Mouse (Mus musculus) forebrain, embryonic 15.5 days (tissue): ENCODE measurements around the gene Cyp2b19. TPM values are rescaled to one million over a fixed set of nuclear protein-coding genes. Genes with fewer than 3 reads are reported as not detected.

Experiments
- ATAC-seq: fragments of 200-750 bp; cut with Nextera tagmentation; replicated peaks from 2 replicates; pipeline ENCODE4 v1.8.0; 2017; ENCODE audit warnings: mild to moderate bottlenecking, moderate TSS enrichment, moderate library complexity
- H3K27ac ChIP-seq: fragments of 300-500 bp; sonication (generic); replicated peaks from 2 replicates; pipeline ENCODE4 v1.5.1; 2015; ENCODE audit warnings: mild to moderate bottlenecking, inconsistent platforms
- H3K27me3 ChIP-seq: fragments of 300-500 bp; sonication (generic); 2 replicates; pipeline ENCODE4 v1.6.1; 2015; ENCODE audit warnings: inconsistent platforms
- H3K36me3 ChIP-seq: fragments of 300-500 bp; sonication (generic); 2 replicates; pipeline ENCODE4 v1.6.1; 2015; ENCODE audit warnings: mild to moderate bottlenecking, inconsistent platforms
- H3K4me1 ChIP-seq: fragments of 300-500 bp; sonication (generic); 2 replicates; pipeline ENCODE4 v1.6.1; 2015; ENCODE audit warnings: inconsistent platforms
- H3K4me2 ChIP-seq: fragments of 300-500 bp; sonication (generic); replicated peaks from 2 replicates; pipeline ENCODE4 v1.6.1; 2015; ENCODE audit warnings: mild to moderate bottlenecking, inconsistent platforms
- H3K4me3 ChIP-seq: fragments of 300-500 bp; sonication (generic); 2 replicates; pipeline ENCODE4 v1.5.1; 2015; ENCODE audit warnings: mild to moderate bottlenecking, inconsistent platforms
- H3K9ac ChIP-seq: fragments of 300-500 bp; sonication (generic); replicated peaks from 2 replicates; pipeline ENCODE4 v1.6.1; 2015; ENCODE audit warnings: mild to moderate bottlenecking, inconsistent platforms
- H3K9me3 ChIP-seq: fragments of 300-500 bp; sonication (generic); 2 replicates; pipeline ENCODE4 v1.6.1; 2016; ENCODE audit warnings: inconsistent platforms
- WGBS: fragments of 180-500 bp; shearing (Covaris S2); methylation state at CpG from one replicate; pipeline ENCODE4 v1.1.7; 2015; ENCODE audit warnings: mixed read lengths; 5-methylcytosine and 5-hydroxymethylcytosine counted together
- polyA plus RNA-seq: library from polyadenylated mRNA; unstranded; fragments of >200 nt; fragmentation: Nextera tagmentation; extraction: Ambion mirVana; gene quantifications from 2 replicates; pipeline ENCODE4 v1.2.1, GENCODE M21; 2015

The Cyp2b19 gene
- 0.14 and 0.19 TPM in 2 replicates for polyA plus RNA-seq

GRCm38 (mm10) chr7:26756842-26757241 lies at the start of gene Cyp2b19:
Gene Cyp2b19, plus strand, starts transcription at chr7:26757142.
- 78% methylated on average over 2 of the region's 2 CpGs for WGBS
- Histone ChIP-seq H3K27ac (no peak within 1 kb of the TSS), H3K9me3 (no peaks in the 10 kb centered on the region), H3K36me3 (no peaks in the 10 kb centered on the region), H3K4me3 (no peak within 1 kb of the TSS), H3K4me1 (no peaks in the 10 kb centered on the region), H3K27me3 (no peaks in the 10 kb centered on the region), H3K9ac (no peak within 1 kb of the TSS), H3K4me2 (no peak within 1 kb of the TSS)
- no peak for ATAC-seq

- no peak for ATAC-seq
- no peak overlapping the region for H3K27ac ChIP-seq
- no peak overlapping the region for H3K4me3 ChIP-seq
- no peaks in the 10 kb centered on the region for H3K27me3 ChIP-seq
- no peak overlapping the region for H3K4me2 ChIP-seq
- no peaks in the 10 kb centered on the region for H3K36me3 ChIP-seq
- no peak overlapping the region for H3K9ac ChIP-seq
- 88% methylated on average over 11 of the region's 11 CpGs for WGBS
- H3K9me3 ChIP-seq, result no peaks in the 10 kb centered on the region; the same call in 1 of the 2 replicates
- no peaks in the 10 kb centered on the region for H3K4me1 ChIP-seq
Observed at GRCm38 (mm10) chr7:26711061-26711460, 45.9 kb upstream of the Cyp2b19 start.

DNA sequence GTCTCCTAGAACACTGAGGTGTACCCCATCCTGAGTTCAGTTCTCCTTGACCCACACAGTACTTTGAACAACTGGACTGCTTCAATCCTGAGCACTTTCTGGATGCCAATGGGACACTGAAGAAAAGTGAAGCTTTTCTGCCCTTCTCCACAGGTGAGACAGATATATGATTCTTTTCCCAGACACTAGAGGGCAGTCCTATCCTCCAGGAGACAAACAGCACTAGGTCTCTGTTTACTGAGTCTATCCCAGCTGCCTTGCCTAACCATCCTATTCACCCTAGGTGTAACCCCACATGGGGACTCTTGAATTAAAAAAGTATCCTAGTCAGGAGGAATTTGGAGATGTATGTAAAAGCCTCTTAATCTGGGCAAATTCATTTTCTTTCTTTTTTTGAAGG lies 18.0 kb upstream of the Cyp2b19 start:
- no peak overlapping the region for H3K4me2 ChIP-seq

DNA sequence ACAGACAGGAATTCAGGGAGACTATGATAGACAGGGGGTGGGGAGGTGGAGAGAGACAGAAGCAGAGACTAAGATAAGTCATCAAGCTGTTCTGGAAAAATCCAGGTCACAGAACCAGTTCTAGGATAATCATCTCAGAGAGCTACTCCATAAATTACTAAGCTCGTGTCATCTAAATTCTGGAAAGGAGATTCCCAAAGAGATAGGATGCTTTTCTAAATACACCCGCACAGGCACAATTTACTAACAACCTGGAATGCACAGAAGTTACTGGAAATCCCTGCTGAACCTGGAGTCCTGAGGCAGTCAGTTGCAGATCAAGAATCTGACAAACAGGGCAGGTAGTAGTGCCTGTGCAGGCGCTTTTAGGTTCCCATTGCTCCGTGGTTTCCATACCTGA lies 13.0 kb upstream of the Cyp2b19 start:
- Histone ChIP-seq H3K4me1 (no peaks in the 10 kb centered on the region), H3K27me3 (no peaks in the 10 kb centered on the region), H3K9ac (no peak overlapping the region), H3K27ac (no peak overlapping the region), H3K9me3 (no peaks in the 10 kb centered on the region), H3K36me3 (no peaks in the 10 kb centered on the region), H3K4me2 (no peak overlapping the region), H3K4me3 (no peak overlapping the region)
- WGBS, result 84% methylated on average over 4 of the region's 4 CpGs
- ATAC-seq, result no peak

More for the DNA sequence above, 18.0 kb upstream of the Cyp2b19 start:
- ATAC-seq, result no peak
- Histone ChIP-seq H3K9me3 (no peaks in the 10 kb centered on the region), H3K4me3 (no peak overlapping the region), H3K27me3 (no peaks in the 10 kb centered on the region), H3K27ac (no peak overlapping the region), H3K9ac (no peak overlapping the region), H3K36me3 (no peaks in the 10 kb centered on the region), H3K4me1 (no peaks in the 10 kb centered on the region)

DNA sequence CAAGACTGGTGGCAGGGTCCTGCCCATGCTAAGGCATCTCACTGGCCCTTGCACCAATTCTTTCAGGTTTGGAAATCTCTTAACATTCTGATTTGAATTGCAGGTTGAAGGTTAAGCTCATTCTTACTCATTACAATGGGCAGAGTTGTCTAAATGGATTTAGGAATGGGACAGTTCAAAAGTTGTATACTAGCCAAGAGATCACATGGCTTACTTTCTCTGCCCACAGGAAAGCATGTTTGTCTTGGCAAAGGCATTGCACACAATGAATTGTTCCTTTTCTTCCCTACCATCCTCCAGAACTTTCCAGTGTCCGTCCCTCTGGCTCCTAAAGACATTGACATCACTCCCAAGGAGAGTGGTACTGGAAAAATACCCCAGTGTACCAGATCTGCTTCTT lies 11.5 kb upstream of the Cyp2b19 start:
- ATAC-seq, result no peak
- WGBS, result 59% methylated on average over 1 of the region's 1 CpGs
- no peaks in the 10 kb centered on the region for H3K36me3 ChIP-seq

DNA sequence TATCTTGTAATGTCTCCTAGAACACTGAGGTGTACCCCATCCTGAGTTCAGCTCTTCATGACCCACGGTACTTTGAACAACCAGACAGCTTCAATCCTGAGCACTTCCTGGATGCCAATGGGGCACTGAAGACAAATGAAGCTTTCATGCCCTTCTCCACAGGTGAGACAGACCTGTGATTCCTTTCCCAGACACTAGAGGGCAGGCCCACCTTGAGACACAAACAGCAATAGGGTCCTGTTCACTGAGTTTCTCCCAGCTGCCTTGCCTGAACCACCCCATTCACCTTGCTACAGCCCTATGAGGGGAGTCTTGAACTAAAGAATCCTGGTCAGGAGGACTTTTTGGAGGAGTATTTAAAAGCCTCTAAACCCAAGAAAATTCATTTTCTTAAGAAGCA lies 10.1 kb downstream of the Cyp2b19 start:
- no peaks in the 10 kb centered on the region for H3K4me1 ChIP-seq
- H3K27ac ChIP-seq, result no peak overlapping the region
- H3K27me3 ChIP-seq, result no peaks in the 10 kb centered on the region
- ATAC-seq, result no peak
- H3K9me3 ChIP-seq, result no peaks in the 10 kb centered on the region
- H3K36me3 ChIP-seq, result no peaks in the 10 kb centered on the region
- WGBS, result 70% methylated on average over 1 of the region's 1 CpGs
- no peak overlapping the region for H3K4me3 ChIP-seq
- H3K4me2 ChIP-seq, result no peak overlapping the region
- H3K9ac ChIP-seq, result no peak overlapping the region

More for the DNA sequence above, 11.5 kb upstream of the Cyp2b19 start:
- Histone ChIP-seq H3K4me2 (no peak overlapping the region), H3K9ac (no peak overlapping the region), H3K4me1 (no peaks in the 10 kb centered on the region), H3K27me3 (no peaks in the 10 kb centered on the region), H3K9me3 (no peaks in the 10 kb centered on the region), H3K27ac (no peak overlapping the region), H3K4me3 (no peak overlapping the region)

DNA sequence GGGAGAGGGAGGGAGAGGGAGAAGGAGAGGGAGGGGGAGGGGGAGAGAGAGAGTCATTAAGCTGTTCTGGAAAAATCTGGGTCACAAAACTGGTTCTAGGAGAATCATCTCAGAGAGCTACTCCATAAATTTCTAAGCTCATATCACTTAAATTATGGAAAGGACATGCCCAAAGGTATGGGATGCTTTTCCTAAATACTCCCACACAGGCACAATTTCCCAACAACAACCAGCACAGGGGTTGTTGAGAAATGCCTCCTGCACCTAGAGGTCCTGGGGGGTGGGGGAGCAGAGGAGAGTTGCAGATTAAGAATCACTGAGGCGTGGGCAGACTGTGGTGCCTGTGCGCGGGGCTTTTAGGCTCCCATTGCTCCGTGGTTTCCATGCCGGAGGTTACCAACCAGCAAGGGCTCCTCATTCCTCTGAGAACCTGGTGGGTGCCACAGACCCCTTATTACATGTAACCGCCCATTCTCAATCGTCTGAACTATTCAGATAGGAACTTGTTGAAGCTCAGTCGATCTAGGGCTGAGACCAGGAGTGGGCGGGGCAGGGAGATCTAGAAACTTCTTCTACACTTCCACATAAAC lies 13.0 kb downstream of the Cyp2b19 start:
- H3K9ac ChIP-seq, result no peak overlapping the region
- WGBS, result 87% methylated on average over 9 of the region's 9 CpGs
- no peaks in the 10 kb centered on the region for H3K27me3 ChIP-seq
- H3K4me1 ChIP-seq, result no peaks in the 10 kb centered on the region
- no peaks in the 10 kb centered on the region for H3K36me3 ChIP-seq
- H3K4me3 ChIP-seq, result no peak overlapping the region
- ATAC-seq, result no peak
- no peak overlapping the region for H3K27ac ChIP-seq
- no peak overlapping the region for H3K4me2 ChIP-seq
- H3K9me3 ChIP-seq, result no peaks in the 10 kb centered on the region

- Histone ChIP-seq H3K4me3 (no peak overlapping the region), H3K27me3 (no peaks in the 10 kb centered on the region), H3K4me1 (no peaks in the 10 kb centered on the region), H3K9me3 (no peaks in the 10 kb centered on the region), H3K4me2 (no peak overlapping the region), H3K36me3 (no peaks in the 10 kb centered on the region), H3K9ac (no peak overlapping the region), H3K27ac (no peak overlapping the region)
- no peak for ATAC-seq
- 71% methylated on average over 3 of the region's 3 CpGs for WGBS
Observed at GRCm38 (mm10) chr7:26772866-26773586, 16.1 kb downstream of the Cyp2b19 start.

GRCm38 (mm10) chr7:26775866-26776265 lies 18.9 kb downstream of the Cyp2b19 start:
- no peak overlapping the region for H3K4me2 ChIP-seq
- no peak overlapping the region for H3K9ac ChIP-seq
- 23% methylated on average over 6 of the region's 6 CpGs for WGBS
- no peak for ATAC-seq
- H3K27ac ChIP-seq, result no peak overlapping the region
- H3K9me3 ChIP-seq, result no peaks in the 10 kb centered on the region
- H3K4me3 ChIP-seq, result no peak overlapping the region
- H3K27me3 ChIP-seq, result no peaks in the 10 kb centered on the region
- no peaks in the 10 kb centered on the region for H3K36me3 ChIP-seq
- 0 out of 2 replicates have a peak, but pooled peaks cover 3% of the 10 kb centered on the region for H3K4me1 ChIP-seq

DNA sequence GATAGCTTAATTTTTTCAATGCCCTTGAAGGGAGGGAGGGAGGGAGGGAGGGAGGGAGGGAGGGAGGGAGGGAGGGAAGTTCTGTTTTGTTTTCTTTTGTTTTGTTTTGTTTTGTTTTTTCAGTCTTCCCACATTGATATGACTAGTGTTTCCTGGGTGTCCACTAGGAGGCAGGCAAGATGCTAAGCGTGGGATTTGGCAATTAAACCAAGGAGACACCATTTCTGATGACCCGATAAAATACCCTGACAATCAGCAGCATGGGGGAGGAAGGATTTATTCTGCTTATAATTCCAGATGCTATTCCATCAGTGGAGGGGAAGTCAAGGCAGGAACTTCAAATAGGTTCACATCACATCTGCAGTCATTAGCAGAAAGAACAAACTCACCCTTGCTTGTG lies 20.9 kb downstream of the Cyp2b19 start:
- 52% methylated on average over 2 of the region's 2 CpGs for WGBS
- Histone ChIP-seq H3K9ac (no peak overlapping the region), H3K36me3 (no peaks in the 10 kb centered on the region), H3K4me1 (0 out of 2 replicates have a peak, but pooled peaks cover 3% of the 10 kb centered on the region), H3K9me3 (no peaks in the 10 kb centered on the region), H3K27me3 (no peaks in the 10 kb centered on the region), H3K4me3 (no peak overlapping the region), H3K4me2 (no peak overlapping the region), H3K27ac (no peak overlapping the region)
- no peak for ATAC-seq

- no peaks in the 10 kb centered on the region for H3K27me3 ChIP-seq
- no peaks in the 10 kb centered on the region for H3K36me3 ChIP-seq
- H3K9me3 ChIP-seq, result no peaks in the 10 kb centered on the region
- no peak for ATAC-seq
- no peak overlapping the region for H3K4me3 ChIP-seq
- 0 out of 2 replicates have a peak, but pooled peaks cover 3% of the 10 kb centered on the region for H3K4me1 ChIP-seq
- WGBS, result 31% methylated on average over 6 of the region's 6 CpGs
- H3K4me2 ChIP-seq, result no peak overlapping the region
- no peak overlapping the region for H3K9ac ChIP-seq
- H3K27ac ChIP-seq, result no peak overlapping the region
Observed at GRCm38 (mm10) chr7:26778474-26778873, 21.5 kb downstream of the Cyp2b19 start.

DNA sequence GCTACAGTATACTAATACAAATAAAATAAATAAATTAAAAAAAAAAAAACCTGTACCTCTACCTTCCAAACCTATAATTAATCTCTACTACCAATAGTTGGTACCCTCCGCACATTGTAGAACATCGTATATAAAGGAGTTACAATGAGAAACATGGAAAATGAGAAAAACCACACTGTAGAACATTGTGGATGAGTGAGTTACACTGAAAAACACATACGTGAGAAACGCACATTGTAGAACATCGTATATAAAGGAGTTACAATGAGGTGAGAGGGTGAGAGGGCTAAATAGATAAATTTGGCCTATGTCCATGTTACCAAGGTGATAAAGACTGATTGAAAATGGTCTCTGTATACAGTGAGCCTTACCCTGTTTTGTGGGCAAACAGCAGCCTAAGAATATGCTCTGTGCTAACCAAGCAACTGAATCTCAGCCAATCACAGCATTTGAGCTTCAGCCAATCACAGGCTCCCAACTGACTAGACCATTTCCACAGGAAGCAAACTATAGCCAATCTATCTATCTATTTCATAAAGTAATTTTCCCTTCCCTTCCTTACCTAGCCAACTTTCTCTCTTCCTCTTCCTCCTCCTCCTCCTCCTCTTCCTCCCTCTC lies 23.0 kb downstream of the Cyp2b19 start:
- Histone ChIP-seq H3K4me2 (no peak overlapping the region), H3K27ac (no peak overlapping the region), H3K36me3 (no peaks in the 10 kb centered on the region), H3K4me1 (0 out of 2 replicates have a peak, but pooled peaks cover 3% of the 10 kb centered on the region), H3K9ac (no peak overlapping the region), H3K27me3 (no peaks in the 10 kb centered on the region), H3K9me3 (no peaks in the 10 kb centered on the region), H3K4me3 (no peak overlapping the region)
- peak; percentile 62 for ATAC-seq
- WGBS, result 72% methylated on average over 5 of the region's 5 CpGs
